Mouse (Mus musculus) heart, embryonic 12.5 days (tissue): ENCODE measurements around the gene Lrrk2. TPM values are rescaled to one million over a fixed set of nuclear protein-coding genes. Genes with fewer than 3 reads are reported as not detected.

ENCODE experiments used
- ATAC-seq: fragments of 200-750 bp; cut with Nextera tagmentation; 2 replicates; pipeline ENCODE4 v1.8.0; 2017; ENCODE audit warnings: moderate TSS enrichment, moderate library complexity; ENCODE audit not compliant: insufficient number of reproducible peaks, low FRiP score
- H3K27ac ChIP-seq: fragments of 300-500 bp; sonication (generic); 2 replicates; pipeline ENCODE4 v1.5.1; 2016; ENCODE audit warnings: mild to moderate bottlenecking, moderate library complexity; ENCODE audit not compliant: poor library complexity, severe bottlenecking
- H3K27me3 ChIP-seq: fragments of 300-500 bp; sonication (generic); replicated peaks from 2 replicates; pipeline ENCODE4 v1.6.1; 2016; ENCODE audit warnings: mild to moderate bottlenecking, moderate library complexity
- H3K36me3 ChIP-seq: fragments of 300-500 bp; sonication (generic); 2 replicates; pipeline ENCODE4 v1.6.1; 2016; ENCODE audit warnings: mild to moderate bottlenecking, moderate library complexity
- H3K4me1 ChIP-seq: fragments of 300-500 bp; sonication (generic); replicated peaks from 2 replicates; pipeline ENCODE4 v1.6.1; 2016; ENCODE audit warnings: mild to moderate bottlenecking
- H3K4me2 ChIP-seq: fragments of 300-500 bp; sonication (generic); 2 replicates; pipeline ENCODE4 v1.6.1; 2016; ENCODE audit warnings: mild to moderate bottlenecking, moderate library complexity
- H3K4me3 ChIP-seq: fragments of 300-500 bp; sonication (generic); 2 replicates; pipeline ENCODE4 v1.5.1; 2016; ENCODE audit warnings: mild to moderate bottlenecking
- H3K9ac ChIP-seq: fragments of 300-500 bp; sonication (generic); 2 replicates; pipeline ENCODE4 v1.6.1; 2016; ENCODE audit warnings: mild to moderate bottlenecking, moderate library complexity
- H3K9me3 ChIP-seq: fragments of 300-500 bp; sonication (generic); replicated peaks from 2 replicates; pipeline ENCODE4 v1.6.1; 2016; ENCODE audit warnings: mild to moderate bottlenecking, moderate library complexity
- WGBS: fragments of 180-500 bp; shearing (Covaris S2); methylation state at CpG from one replicate; pipeline ENCODE4 v1.1.7; 2016; 5-methylcytosine and 5-hydroxymethylcytosine counted together
- polyA plus RNA-seq: library from polyadenylated mRNA; unstranded; fragments of >200 nt; fragmentation: Nextera tagmentation; extraction: Ambion mirVana; gene quantifications from 2 replicates; pipeline ENCODE4 v1.2.1, GENCODE M21; 2016

Lrrk2 gene
- polyA plus RNA-seq, 1 experiment from 2014 or later = 6.5 TPM

- no peak overlapping the region for H3K4me2 ChIP-seq
- H3K4me1 ChIP-seq = no peaks in the 10 kb centered on the region
- H3K36me3 ChIP-seq = peaks cover 19% of the 10 kb centered on the region; the same call in 1 of the 2 replicates
- no peak for ATAC-seq
- no peak overlapping the region for H3K27ac ChIP-seq
- H3K9me3 ChIP-seq = no peaks in the 10 kb centered on the region
- H3K27me3 ChIP-seq = no peaks in the 10 kb centered on the region
- 89% methylated on average over 4 of the region's 4 CpGs for WGBS
- H3K9ac ChIP-seq = no peak overlapping the region
- H3K4me3 ChIP-seq = no peak overlapping the region
Observed at GRCm38 (mm10) chr15:91745501-91745900, 72.5 kb downstream of the Lrrk2 start.

DNA sequence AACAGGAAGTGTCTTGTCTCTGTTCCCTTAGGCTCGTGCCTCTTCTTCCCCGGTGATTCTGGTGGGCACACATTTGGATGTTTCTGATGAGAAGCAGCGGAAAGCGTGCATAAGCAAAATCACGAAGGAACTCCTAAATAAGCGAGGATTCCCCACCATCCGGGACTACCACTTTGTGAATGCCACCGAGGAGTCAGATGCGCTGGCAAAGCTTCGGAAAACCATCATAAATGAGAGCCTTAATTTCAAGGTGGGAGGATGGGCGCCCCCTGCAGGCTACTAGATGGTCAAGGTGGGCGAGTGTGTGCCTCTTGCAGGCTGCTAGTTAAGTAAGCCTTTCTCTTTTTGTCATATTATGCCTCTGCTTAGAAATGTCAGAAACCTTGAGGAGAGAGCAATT, 79.1 kb downstream of the Lrrk2 start:
- Histone ChIP-seq H3K27ac (no peak overlapping the region), H3K36me3 (peaks cover 14% of the 10 kb centered on the region; the same call in 1 of the 2 replicates), H3K9me3 (no peaks in the 10 kb centered on the region), H3K9ac (no peak overlapping the region), H3K4me1 (no peaks in the 10 kb centered on the region), H3K4me2 (no peak overlapping the region), H3K27me3 (no peaks in the 10 kb centered on the region), H3K4me3 (no peak overlapping the region)
- no peak for ATAC-seq
- WGBS = 54% methylated on average over 12 of the region's 12 CpGs

DNA sequence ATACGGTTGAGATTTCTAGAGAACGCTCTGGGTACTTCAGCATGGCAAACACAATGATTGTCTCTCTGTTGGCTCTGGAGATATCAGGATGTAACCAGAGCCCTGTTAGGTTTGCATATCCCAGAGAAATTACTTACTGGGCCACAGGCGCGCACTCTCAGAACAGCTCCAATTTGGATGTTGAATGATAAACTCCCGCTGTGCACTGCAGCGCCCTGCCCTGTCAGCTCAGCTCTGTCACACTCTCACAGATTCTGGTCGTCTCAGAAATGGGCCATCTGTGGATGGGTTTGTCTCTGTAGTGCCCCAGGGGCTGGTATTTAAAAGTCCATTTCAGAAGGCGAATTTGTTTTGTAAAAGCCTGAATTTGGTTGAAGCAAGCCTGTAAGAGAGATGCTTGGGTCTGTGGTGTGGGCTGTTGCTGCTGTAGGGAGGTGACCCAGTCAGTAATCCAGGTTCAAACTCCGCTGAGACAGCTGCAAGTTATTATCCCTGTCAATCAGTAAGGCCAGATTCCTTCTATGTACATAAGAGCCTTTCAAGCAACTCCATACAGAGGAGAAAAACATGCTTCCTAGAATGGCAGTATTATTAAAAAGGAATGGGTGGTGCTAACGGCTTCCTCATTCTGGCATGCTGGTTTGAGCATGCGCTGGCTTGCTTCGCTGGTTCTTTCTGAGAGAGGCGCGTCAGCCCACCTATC, 80.6 kb downstream of the Lrrk2 start:
- H3K36me3 ChIP-seq = peaks cover 10% of the 10 kb centered on the region; the same call in 1 of the 2 replicates
- H3K4me1 ChIP-seq = no peaks in the 10 kb centered on the region
- no peak for ATAC-seq
- no peak overlapping the region for H3K4me3 ChIP-seq
- no peak overlapping the region for H3K9ac ChIP-seq
- no peak overlapping the region for H3K4me2 ChIP-seq
- H3K27ac ChIP-seq = no peak overlapping the region
- WGBS = 68% methylated on average over 14 of the region's 14 CpGs
- no peaks in the 10 kb centered on the region for H3K27me3 ChIP-seq
- no peaks in the 10 kb centered on the region for H3K9me3 ChIP-seq

GRCm38 (mm10) chr15:91754546-91754945, 81.6 kb downstream of the Lrrk2 start:
- ATAC-seq = no peak
- Histone ChIP-seq H3K4me2 (no peak overlapping the region), H3K9ac (no peak overlapping the region), H3K4me3 (no peak overlapping the region), H3K9me3 (no peaks in the 10 kb centered on the region), H3K36me3 (peaks cover 10% of the 10 kb centered on the region; the same call in 1 of the 2 replicates), H3K27me3 (no peaks in the 10 kb centered on the region), H3K27ac (no peak overlapping the region), H3K4me1 (no peaks in the 10 kb centered on the region)
- WGBS = 25% methylated on average over 3 of the region's 3 CpGs

DNA sequence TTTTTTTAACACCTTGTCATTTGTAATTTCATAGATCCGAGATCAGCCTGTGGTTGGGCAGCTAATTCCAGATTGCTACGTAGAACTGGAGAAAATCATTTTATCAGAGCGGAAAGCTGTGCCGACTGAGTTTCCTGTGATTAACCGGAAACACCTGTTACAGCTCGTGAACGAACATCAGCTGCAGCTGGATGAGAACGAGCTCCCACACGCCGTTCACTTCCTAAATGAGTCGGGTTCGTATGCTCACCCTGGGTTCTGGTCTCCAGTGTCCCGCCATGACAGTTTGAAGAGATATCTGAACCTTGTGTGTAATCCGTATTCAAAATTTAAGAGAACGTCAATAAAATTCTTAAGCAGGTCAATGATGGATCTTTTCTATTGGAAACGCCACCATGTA, 82.8 kb downstream of the Lrrk2 start:
- Histone ChIP-seq H3K4me2 (no peak overlapping the region), H3K4me3 (no peak overlapping the region), H3K4me1 (no peaks in the 10 kb centered on the region), H3K27ac (no peak overlapping the region), H3K9ac (no peak overlapping the region), H3K9me3 (no peaks in the 10 kb centered on the region), H3K27me3 (no peaks in the 10 kb centered on the region), H3K36me3 (peaks cover 5% of the 10 kb centered on the region; the same call in 1 of the 2 replicates)
- ATAC-seq = no peak
- WGBS = 77% methylated on average over 16 of the region's 16 CpGs

DNA sequence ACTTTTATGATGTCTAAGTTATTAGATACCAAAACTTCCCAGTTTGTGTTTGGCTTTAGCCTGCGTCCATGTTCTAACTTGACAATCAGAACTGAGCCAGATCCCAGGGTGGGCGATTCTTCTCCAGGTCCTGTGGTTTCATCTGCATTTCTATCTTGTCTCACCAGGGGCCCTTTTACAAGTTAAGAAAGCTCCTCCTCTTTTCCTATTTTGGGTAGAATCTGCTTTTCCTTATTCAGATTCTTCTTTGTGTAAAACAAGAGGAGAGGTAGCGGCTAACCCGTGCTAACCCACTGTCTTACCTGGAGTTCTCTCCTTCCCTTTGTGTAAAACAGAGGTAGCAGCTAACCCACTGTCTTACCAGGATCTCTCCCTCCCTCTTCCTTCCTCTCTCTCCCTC, 99.1 kb downstream of the Lrrk2 start:
- Histone ChIP-seq H3K27ac (no peak overlapping the region), H3K27me3 (no peaks in the 10 kb centered on the region), H3K9me3 (no peaks in the 10 kb centered on the region), H3K4me1 (peaks cover 4% of the 10 kb centered on the region), H3K4me2 (no peak overlapping the region), H3K9ac (no peak overlapping the region), H3K36me3 (no peaks in the 10 kb centered on the region), H3K4me3 (no peak overlapping the region)
- no peak for ATAC-seq
- WGBS = 38% methylated on average over 4 of the region's 4 CpGs

DNA sequence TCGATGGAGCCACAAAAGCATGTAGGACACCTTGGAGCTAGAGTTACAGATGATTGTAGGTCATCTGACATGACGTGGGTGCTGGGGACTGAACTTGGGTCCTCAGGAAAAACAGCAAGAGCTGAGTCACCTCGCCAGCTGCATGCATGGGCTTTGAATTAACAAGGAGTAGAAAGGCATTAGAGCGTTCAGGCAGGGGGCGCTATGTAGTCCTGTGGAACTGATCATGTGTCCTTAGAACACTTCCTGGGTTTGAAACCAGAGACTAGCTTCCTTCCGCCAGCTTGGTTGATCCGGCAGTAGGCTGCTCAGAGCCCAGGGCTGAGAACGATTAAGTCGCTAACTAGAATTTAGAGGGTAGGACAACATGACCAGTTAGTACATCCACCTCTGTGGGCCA, 106.2 kb downstream of the Lrrk2 start:
- no peak overlapping the region for H3K4me2 ChIP-seq
- no peak for ATAC-seq
- H3K9me3 ChIP-seq = no peaks in the 10 kb centered on the region
- no peak overlapping the region for H3K4me3 ChIP-seq
- no peaks in the 10 kb centered on the region for H3K4me1 ChIP-seq
- no peaks in the 10 kb centered on the region for H3K27me3 ChIP-seq
- no peak overlapping the region for H3K27ac ChIP-seq
- 84% methylated on average over 9 of the region's 9 CpGs for WGBS
- no peak overlapping the region for H3K9ac ChIP-seq
- H3K36me3 ChIP-seq = peaks cover 5% of the 10 kb centered on the region; the same call in 1 of the 2 replicates

DNA sequence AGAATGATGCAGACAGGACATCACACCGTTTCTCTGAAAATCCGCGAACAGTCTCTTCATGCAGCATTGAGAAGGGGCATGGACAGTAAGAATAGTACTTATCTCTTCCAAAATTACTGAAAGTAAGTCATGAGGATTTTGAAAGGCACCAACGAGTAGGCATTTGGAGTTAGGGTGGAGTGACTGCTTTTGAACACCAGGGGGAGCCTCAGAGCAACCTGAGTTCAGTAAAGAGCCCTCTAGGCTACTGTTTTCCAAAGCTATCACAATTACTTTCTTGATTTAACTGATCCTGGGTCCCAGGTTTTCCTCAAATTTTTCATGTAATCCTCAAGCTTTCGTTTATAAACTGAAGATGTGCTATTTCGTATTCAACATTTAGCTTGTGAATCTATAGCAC, 108.2 kb downstream of the Lrrk2 start:
- 25% methylated on average over 6 of the region's 6 CpGs for WGBS
- H3K27me3 ChIP-seq = no peaks in the 10 kb centered on the region
- H3K27ac ChIP-seq = no peak overlapping the region
- peaks cover 6% of the 10 kb centered on the region; the same call in 1 of the 2 replicates for H3K36me3 ChIP-seq
- H3K4me3 ChIP-seq = no peak overlapping the region
- ATAC-seq = no peak
- no peak overlapping the region for H3K4me2 ChIP-seq
- no peaks in the 10 kb centered on the region for H3K9me3 ChIP-seq
- H3K4me1 ChIP-seq = no peaks in the 10 kb centered on the region
- no peak overlapping the region for H3K9ac ChIP-seq

- no peak for ATAC-seq
- Histone ChIP-seq H3K9me3 (no peaks in the 10 kb centered on the region), H3K27ac (no peak overlapping the region), H3K4me1 (0 out of 2 replicates have a peak, but pooled peaks cover 4% of the 10 kb centered on the region), H3K4me2 (no peak overlapping the region), H3K27me3 (no peaks in the 10 kb centered on the region), H3K36me3 (peaks cover 8% of the 10 kb centered on the region; the same call in 1 of the 2 replicates), H3K9ac (no peak overlapping the region), H3K4me3 (no peak overlapping the region)
- WGBS = 87% methylated on average over 11 of the region's 11 CpGs
Observed at GRCm38 (mm10) chr15:91788338-91788737, 115.4 kb downstream of the Lrrk2 start.

GRCm38 (mm10) chr15:91806463-91806862, 133.5 kb downstream of the Lrrk2 start:
- no peaks in the 10 kb centered on the region for H3K27me3 ChIP-seq
- H3K4me2 ChIP-seq = no peak overlapping the region
- WGBS = 67% methylated on average over 4 of the region's 4 CpGs
- H3K9me3 ChIP-seq = no peaks in the 10 kb centered on the region
- no peak overlapping the region for H3K4me3 ChIP-seq
- no peak overlapping the region for H3K9ac ChIP-seq
- no peak for ATAC-seq
- no peak overlapping the region for H3K27ac ChIP-seq
- H3K36me3 ChIP-seq = peaks cover 13% of the 10 kb centered on the region
- H3K4me1 ChIP-seq = no peaks in the 10 kb centered on the region

- 71% methylated on average over 6 of the region's 6 CpGs for WGBS
- Histone ChIP-seq H3K4me3 (no peak overlapping the region), H3K27me3 (no peaks in the 10 kb centered on the region), H3K9me3 (no peaks in the 10 kb centered on the region), H3K9ac (no peak overlapping the region), H3K4me2 (no peak overlapping the region), H3K27ac (no peak overlapping the region), H3K4me1 (no peaks in the 10 kb centered on the region), H3K36me3 (no peaks in the 10 kb centered on the region)
- no peak for ATAC-seq
Observed at GRCm38 (mm10) chr15:91835319-91835718, 162.3 kb downstream of the Lrrk2 start.

GRCm38 (mm10) chr15:91837965-91838364, 165.0 kb downstream of the Lrrk2 start, which contains the start of gene Smgc:
Smgc (plus strand) TSS chr15:91838265.
- H3K27ac ChIP-seq = no peak within 1 kb of the TSS
- no peak within 1 kb of the TSS for H3K4me3 ChIP-seq
- 80% methylated on average over 7 of the region's 7 CpGs for WGBS
- no peaks in the 10 kb centered on the region for H3K36me3 ChIP-seq
- no peak within 1 kb of the TSS for H3K9ac ChIP-seq
- no peak within 1 kb of the TSS for H3K4me2 ChIP-seq
- ATAC-seq = no peak
- H3K27me3 ChIP-seq = no peaks in the 10 kb centered on the region
- no peaks in the 10 kb centered on the region for H3K4me1 ChIP-seq
- H3K9me3 ChIP-seq = no peaks in the 10 kb centered on the region
